Mouse (Mus musculus) testis, postnatal 10 days (tissue): ENCODE results near the gene Brd3os.

ENCODE experiments used
- DNase-seq: peaks from one replicate; pipeline ENCODE4 v3.0.0; 2021; ENCODE audit warnings: low spot score

Gene Brd3os

DNA sequence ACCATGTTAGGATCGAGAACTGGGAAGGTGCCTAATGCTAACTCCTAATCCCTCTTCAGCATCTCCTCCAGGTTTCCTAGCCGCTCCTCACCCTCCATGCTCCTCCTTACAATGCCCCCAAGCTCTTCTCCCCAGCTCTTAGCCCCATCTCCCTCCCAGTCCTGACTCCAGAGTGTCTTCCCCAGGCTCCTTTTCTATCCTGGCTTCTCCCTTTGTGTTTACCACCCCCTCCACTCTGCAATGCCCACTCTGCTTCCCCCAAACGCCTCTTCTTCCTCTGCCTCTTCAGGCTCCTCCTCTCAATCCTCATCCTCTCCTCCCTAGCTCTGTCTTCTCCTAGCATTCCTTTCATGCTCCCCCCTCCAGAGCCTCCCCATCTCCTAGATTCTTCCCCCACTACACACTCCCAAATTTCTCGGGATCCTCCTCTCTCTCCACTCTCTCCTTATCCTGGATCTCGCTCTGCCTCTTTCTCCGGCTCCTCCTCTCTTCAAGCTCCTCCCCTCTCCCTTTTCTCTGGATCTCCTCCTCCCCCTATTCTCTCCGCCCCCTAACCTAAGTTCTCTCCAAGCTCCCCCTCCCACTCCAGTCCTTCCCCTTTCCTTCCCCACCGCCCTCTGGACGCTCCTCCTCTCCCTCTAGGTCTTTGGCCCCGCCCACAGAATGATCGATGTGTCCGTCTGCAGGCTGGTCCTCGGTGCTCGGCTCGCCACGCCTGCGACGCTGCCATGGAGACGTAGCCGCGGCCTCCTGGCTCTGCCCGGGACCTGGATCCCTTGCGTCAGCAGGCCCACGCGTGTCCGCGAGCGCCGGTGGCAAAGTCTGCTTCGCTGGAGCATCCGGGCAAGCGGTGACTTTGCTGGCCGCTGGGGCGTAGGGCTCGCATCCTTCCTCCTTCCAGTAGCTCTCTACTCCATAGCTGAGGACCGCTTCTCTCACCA is at the start of gene Brd3os:
Brd3os (plus strand) TSS at position 558 of the 941 bp plus-strand sequence.
- peak; percentile 98 for DNase-seq

DNA sequence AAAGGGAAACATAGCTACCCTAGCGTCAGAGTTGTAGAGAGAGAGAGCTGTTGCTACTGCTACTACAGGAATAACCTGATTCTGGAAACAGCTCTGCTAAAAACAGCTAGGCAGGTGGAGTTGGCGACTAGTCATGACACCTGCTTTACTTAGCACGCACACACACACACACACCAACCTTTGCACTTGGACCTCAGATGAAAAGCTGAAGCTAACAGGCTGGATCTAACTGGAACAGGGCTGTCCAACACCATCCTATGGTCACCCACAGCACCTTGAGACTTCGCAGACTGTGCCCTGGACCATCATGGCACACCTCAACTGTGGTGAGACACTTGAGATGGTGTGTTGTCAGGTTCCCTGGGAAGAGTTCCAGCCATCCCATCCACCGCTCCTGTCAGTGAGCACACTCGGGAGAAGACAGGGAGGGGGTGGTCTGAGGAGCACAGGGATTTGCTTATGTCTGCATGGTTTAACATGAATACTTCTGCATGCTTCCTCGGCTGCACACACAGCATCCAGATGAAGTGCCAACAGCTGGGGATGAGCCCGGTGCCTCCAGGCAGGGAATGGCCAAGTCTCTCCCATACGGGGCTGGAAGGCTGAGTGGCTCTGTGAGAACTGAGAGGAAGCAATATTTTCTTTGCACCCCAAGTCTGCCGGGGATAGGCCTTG is 47.8 kb upstream of the Brd3os start:
- no peak for DNase-seq

DNA sequence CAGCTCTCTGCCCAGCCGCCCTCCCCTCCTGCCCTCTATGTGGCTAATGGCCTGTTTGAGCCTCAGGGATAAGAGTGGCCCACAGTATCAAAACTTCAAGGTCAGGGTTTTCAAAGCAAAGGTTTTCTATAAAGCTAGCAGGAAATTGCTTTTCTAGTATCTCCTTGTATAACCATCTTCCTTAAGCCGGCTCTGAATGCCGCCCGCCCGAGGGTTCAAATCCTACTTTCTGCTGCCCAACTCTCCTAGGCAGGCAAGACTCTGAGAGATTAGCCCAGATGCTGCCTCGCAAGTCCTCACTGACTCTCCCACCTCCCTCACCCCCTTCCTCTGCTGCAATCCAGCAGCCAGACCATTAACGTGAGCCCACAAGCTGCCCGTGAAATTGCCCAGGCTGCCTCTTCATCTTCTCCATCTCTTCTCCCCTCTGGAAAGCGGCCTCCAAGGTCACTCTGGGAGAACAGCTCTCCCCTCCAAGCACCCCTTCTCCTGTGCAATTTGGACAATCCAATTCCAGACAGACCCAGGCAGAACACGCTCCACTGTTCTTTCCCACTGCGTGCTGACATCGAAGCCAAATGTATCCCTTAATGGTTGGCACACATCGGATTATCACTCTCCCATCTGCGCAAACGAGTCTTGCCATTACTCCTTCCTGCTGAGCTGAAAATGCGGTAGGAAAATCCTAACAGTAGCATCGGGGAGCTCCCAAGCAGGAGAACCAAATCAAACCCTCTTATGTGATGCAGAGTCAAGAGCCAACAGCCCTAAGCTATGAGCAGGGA is 45.3 kb upstream of the Brd3os start:
- DNase-seq, result no peak

DNA sequence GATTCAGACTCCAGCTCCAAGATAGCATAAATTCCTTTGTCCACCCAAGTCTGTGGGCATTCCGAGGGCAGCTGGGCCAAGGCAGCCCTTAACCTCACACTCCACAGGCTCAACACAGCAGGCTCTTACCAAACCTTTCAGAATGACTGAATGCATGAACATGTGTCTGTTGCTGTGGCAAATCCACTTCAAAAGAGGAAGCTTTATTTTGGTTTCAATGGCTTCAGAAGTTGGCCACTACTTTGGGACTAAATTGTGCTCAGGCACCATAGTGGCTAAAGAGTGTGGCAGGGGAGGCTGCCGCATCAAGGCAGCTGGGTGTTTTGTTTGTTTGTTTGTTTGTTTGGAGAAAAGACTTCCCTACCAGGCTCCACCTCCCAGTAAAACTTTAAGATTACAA is 42.0 kb upstream of the Brd3os start:
- DNase-seq, result no peak

DNA sequence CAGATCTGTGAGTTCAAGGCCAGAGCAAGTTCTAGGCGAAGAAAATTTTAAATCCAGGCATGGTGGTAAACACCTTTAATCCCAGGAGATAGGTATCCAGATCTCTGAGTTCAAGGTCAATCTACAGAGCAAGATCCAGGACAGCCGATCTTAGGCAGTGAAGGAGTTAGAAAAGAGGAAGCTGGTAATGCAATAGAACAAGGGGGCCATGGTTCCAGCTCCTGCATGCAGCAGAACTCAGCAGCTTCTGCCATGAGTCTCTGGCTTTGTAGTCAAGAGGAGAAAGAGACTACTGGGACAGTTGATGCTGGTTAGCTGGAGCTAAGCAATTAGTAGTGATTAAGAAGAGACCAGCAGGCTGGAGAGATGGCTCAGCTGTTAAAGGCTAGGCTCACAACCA is 40.6 kb upstream of the Brd3os start:
- no peak for DNase-seq

DNA sequence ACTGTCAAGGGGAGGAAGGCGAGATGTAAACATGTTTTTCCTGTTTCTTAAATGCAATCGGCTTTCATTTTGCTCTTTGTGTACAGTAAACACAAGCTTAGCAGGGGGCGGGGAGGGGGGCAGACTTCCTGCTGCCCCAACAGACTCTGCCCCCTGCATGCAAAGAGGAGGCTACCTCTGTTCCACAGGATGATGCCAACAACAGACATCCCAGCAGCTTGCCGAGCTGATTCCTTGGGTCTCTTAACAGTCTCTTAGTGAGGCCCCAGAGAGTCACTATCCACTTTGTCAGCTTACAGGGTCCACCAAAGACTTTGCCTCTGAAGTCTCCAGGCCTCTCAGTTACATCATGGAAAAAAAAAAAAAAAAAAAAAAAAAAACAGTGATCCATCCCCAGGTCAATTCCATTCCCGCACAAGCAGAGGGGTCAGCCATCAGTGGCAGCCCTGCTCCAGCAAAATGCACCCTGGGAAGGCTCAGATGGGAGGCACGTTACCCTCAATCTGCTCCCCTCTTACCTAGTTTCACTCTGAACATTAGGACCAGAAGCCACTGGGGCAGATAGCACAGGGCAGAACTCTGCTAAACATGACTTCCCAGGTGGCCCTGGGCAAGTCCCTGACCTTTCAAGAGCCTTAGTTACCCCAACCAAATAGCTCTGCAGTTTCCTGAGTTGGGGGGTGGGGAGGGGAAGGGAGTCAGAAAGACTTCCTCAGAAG is 37.6 kb upstream of the Brd3os start:
- DNase-seq, result no peak

DNA sequence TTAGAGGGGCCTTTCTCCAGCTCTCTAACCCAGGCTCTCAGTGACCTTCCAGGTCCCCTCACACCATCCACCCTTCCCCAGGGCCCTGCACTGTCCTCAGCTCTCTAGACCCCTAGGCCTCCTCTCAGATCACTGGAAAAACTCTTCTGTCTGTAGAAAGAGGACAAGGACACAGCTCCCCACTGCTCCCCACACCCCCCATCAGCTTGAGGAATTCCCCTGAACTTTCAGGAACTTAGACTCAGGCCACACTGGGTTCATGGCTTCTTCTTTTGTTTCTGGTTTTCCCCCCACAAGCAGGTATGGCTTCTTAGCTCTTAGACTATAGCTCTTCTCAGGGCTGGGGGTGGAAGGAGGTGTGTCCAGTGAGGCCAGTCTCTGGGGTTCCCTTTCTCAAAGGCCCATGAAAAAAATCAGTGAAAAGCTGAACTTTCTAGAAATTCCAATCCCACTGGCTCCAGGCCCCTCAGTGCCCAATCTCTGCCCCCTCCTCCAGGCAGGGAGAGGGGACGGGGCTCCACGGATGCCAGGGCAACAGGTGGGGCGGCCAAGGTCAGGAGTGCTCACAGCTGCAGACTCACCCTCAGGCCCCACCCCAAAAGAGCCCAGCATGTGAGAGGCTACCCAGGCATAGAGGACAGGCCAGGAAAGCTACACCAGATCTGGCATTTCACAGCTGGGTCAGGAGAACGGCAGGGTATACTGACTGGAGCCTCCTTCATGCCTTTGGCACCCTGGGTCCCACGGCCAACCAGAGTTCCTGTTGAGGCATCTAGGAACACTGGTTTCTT is 36.8 kb upstream of the Brd3os start:
- no peak for DNase-seq

DNA sequence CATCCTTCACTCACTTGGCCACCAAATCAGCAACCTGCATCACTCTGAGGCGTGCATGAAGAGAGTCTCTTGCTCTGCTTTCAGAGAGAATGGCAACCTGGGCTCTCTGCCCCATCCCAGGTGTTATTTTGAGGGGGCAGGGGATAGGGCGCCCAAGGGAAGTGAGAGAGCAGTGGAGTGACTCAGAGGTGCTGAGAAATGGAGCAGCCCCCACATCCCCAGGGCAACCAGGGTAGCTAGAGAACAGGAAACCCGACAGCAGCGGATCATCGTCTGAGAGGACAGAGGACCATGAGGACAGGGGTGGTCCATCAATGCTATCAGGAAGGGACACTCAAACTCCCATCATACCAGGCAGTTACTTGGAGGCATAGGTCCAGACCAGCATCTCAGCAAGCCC is 35.2 kb upstream of the Brd3os start:
- no peak for DNase-seq

DNA sequence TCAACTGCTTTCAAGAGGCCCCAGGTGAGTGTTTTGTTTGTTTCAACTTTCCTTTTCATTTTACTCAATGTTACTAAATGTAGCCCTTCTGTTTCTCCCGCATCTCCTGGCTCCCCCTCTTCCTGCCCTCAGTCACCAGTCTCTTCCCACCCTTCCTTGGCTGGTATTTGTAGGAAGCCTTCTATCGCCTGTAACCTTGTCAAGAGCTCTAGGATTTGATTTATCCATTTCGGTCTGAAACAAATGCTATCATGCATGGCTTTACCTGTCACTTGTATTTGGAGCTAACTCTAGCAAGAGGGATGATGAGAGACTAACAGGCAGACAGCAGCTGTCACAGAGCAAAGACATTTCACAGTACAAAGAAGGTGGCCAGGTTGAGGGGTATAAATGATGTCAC is 33.9 kb upstream of the Brd3os start:
- DNase-seq, result no peak

DNA sequence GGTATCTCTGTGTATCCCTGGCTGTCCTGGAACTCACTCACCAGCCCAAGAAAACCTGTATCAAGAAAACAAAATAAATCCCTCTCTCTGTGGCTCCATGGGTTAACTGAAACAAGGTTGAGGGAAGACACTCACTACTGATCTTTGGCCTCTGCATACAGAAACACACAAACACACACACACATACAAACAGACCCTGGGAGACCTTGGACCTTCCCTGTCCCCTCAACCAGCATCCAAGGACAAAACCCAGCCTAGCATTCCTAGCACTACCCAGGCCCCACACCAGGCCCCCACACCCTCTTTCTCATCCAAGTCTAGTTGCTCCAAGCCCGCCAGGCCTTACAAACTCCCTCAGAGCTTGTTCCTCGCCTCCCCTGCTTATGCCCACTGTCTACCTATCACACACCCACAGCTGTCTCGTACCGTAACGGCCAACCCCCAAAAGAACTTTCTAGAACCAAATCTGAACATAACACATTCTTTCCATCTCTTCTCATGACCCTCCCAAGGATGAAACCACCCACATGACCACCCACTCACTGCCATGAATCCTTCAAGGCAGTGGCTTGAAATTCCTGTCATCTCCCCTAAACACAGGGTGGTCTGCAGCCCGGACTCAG is 31.5 kb upstream of the Brd3os start:
- no peak for DNase-seq

DNA sequence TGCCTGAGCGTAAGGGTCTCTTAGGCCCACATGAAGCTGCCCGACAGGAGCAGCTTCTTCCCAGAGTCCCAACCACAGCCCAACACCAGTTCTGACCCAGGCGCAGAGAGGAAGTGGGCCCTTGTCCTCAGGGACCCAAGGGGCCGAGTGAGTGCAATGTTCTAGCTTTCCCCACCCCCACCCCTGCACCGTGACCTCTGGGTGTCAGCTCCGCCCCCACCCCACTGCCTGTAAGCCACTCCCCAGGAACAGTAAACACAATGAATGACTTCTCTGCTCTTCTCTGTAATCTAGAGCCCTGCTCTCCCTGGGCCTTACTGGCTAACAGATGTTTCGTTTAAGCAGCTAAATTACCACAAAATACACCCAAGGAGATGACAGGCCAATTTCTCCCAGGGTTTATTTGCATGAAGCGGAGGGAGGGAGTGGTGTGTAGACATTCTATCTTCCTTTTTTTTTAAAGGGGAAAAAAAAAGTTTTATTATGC is 30.4 kb upstream of the Brd3os start:
- no peak for DNase-seq

DNA sequence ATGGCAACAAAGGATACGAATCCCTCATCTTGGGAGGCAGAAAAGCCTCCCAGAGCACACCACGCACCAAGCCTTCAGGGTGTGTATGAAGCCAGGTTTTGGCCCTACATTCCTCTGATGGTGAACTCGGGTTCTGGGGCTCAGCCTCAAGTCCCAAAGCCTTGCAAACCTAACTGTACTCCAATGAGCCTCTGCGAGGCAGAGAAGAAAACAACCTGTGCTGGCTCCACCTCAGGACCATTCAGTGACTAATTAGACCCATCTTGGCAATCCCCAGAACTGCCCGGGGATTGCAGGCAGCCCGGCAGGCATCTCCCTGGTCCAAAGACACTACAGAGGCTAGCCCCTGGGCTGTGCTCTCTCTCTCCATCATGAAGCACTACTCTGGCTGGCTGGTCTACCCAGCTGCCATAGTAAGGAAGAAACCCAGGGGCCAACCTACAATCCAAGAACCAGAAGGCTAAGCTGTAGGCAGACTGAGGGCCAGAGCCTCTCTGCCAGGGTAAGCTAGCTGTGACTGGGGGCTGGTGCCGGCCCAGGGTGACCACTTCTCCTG is 29.8 kb upstream of the Brd3os start:
- DNase-seq, result no peak

DNA sequence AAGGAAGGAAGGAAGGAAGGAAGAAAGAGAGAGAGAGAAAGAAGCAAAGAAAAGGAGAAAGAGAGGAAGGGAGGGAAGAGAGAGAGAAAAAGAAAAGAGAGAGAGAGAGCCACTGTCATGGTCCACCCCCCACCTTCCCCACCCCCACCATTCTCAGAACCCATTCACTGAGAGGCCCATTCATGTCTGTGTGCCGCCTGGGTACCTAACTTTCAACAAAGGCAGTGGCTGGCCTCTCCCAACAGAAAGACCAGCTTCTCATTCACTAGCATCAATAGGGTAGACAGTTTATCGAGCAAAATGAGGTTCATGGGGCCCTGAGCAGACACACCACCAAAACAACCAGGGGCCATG is 28.6 kb upstream of the Brd3os start:
- no peak for DNase-seq

DNA sequence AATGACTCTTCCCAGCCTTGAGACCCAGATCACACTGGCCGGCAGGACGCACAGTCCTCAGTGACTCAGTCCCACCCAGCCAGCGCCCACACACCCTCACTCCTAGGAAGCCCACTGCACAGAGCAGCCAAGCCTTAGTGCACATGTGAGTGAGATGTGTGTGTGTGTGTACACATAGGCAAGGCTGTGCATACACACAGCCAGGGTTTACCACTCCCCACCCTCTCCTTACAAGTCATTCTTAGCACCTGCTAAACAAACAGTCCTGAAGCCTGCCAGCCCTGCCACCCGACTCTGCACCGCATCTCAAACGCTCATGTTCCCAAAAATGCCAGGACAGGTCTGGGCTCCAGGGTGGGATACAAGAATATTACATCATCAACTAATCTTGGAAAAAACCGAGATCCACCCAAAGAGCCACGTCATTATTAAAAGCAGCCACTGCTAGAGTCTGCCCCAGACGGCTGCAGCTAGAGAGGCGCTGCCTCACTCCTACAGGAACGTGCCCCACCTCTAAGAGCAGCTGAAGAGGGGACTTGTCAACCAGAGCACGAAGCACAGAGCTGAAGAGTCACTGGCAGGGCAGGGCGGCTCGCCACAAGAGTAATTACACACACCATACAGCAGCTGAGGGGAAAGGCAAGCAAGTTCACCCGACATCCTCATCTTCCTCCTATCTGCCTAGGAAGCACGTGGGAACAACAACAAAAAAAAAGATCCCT is 28.0 kb upstream of the Brd3os start:
- DNase-seq, result no peak

DNA sequence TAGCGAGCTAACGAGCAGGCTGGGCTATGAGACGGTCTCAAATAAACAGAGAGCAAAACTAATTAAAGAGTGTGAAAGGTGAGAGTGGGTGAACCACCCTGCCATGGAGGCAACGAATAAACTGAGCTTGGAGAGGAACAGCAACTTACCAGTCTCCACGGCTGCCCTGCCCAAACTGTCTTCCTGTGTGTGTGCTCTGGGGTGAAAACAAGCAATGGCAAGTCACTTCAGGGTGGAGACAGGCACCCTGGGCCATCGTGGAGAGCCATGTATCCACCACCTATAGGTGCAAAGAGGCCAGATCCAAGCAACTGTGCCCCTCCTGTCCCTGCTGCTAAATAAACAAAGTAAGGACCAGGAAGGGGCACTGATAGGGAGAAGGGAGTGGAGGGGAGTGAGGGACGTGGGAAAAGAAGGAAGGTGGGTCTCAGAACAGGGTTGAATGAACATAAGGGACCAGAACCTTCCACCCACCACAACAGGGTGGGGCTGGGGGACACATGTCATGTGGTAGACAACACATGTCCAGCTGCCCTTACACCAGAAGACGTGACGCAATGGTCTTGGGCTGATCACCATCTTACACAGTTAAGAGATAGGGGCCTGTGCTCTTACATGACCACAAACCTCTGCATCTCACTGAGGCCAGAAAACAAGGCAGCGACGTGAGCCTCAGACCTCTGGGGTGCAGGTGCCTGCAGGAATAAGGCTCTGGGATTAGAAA is 26.9 kb upstream of the Brd3os start:
- no peak for DNase-seq

DNA sequence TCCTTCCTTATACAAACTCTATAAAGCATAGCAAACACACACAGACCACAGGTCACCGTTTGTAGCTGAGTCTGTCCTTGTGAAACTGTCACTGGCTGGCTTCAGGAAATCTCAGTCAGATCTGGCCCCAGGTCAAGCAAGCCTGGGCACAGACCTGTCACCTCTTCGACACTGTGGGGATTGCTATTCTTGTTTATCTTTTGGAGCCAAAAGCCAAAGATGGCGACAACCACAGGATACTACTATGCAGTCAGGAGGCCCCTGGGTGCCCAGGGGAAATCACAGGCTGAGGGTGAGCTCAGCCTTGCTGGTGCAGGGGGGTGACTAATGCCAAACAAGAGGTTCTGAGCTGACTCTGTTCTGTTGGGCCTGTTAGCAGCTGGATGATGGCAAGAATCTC is 25.7 kb upstream of the Brd3os start:
- DNase-seq, result no peak

DNA sequence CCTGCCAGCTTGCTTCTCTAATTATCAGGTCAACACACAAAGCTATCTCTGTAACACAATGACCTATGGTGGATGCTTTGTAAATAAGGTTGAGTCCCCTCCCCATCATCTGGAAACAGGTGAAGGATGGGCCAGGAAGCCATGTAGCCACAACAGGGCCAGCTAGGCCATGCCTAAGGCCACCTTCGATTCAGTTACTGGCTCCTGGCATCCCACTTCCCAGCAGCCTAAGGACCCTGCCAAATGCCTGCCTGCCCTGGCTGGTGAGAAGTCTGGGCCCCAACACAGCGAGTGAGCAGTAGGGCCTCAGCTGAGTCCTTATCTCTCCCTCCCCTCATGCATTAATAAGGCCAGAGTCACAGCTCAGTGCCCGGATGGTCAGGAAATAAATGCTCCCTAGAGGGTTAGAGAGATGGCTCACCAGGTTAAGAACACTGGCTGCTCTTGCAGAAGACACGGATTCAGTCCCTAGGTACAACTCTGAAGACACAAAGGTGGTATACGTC is 24.4 kb upstream of the Brd3os start:
- no peak for DNase-seq

DNA sequence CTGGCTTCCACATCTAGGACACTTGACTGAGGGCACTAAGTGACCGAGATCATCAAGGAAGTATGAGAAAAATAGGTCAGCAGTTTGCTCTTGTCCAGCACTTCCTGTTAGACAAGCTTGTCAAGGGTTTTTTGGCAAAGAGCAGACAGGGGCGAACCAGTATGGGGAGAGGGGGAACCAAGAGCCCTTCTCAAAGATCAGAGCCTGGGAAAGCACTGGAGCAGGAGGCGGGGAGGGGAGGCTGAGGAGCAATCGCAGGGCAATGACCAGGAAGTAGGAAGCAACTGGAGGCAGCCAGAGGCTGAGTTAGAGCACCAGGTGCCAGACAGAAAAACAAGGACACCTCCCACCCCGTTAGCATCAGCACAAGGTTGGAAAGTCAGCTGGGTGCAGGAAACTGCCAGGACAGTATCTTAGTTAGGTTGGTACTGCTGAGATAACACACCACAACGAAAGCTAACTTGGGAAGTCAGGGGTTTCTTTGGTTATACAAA is 23.5 kb upstream of the Brd3os start:
- no peak for DNase-seq
